In the genomic region with DNA sequence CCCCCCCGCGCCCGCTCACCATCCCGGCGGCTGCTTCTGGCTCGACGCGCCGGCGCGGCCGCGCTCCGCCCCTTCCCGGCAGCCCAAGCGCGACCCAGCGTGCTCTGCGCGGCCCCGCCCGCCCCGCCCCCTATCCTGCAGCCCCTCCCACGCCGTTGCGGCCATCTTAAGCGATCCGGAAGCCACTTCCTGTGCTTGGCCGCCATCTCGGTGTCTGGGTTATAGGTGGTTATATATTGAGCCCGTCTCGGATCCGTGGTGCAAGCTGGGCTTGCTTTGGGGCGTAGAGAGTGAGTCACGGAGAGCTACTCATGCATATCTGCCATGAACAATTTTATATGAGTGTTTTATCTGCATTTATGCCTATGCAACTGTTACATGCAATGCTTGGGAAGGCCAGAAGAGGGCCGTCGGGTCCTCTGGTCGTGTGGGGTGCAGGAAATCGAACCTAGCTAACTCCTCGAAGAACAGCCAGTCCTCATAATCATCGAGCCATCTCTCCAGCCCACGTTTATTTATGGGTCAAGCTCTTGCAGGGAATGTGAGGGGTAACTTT, we compare ENCODE assay signal across 8 mouse cellular contexts. TPM values are rescaled to one million over a fixed set of nuclear protein-coding genes. Genes with fewer than 3 reads are reported as not detected.
DNase-seq lines count a peak whose midpoint lies in the region; ATAC-seq and TF ChIP-seq lines count a peak whose summit lies in the region.

Elob (minus strand) TSS at position 73 of the 556 bp plus-strand sequence.

- TF ChIP-seq CTCF in gastrocnemius, adult 2 months (IDR thresholded peaks at IDR 0.05) = peak; percentile 82
- TF ChIP-seq CTCF in hindbrain, postnatal 0 days (IDR thresholded peaks at IDR 0.05; ENCODE audit: low read depth) = peak; percentile 76
- peak; percentile 82 for TF ChIP-seq CTCF in left cerebral cortex, adult 2 months (IDR thresholded peaks at IDR 0.05)

- peak; percentile 91 for DNase-seq in ZHBTc4 (ENCODE audit: low read depth, low spot score)
- peak; percentile 91 for DNase-seq in gastrocnemius, adult 2 months
- DNase-seq in hindbrain, postnatal 0 days (ENCODE audit: low spot score) = peak; percentile 96
- DNase-seq in left cerebral cortex, adult 2 months (ENCODE audit: extremely low spot score in 1 of 2, low spot score in 2 of 2) = peak; percentile 83 to 84
- peak; percentile 83 to 91 for DNase-seq in right cerebral cortex, adult 2 months (ENCODE audit: low spot score in 2 of 2)
- peak; percentile 68 to 82 for DNase-seq in urinary bladder, postnatal 36 days (ENCODE audit: low spot score in 2 of 2)

- ATAC-seq in common myeloid progenitor, adult 5-6 weeks (replicated peaks; ENCODE audit: low read depth, poor library complexity, severe bottlenecking) = peak; percentile 85
- peak; percentile 96 for ATAC-seq in hindbrain, postnatal 0 days
- peak; percentile 93 for ATAC-seq in megakaryocyte, adult 5-6 weeks (ENCODE audit: poor library complexity, severe bottlenecking)

- H3K4me1 ChIP-seq in hindbrain, postnatal 0 days (ENCODE audit: insufficient read depth, low read length) = peaks cover 7% of the 10 kb centered on the region

- peak within 1 kb of the TSS; percentile 97 for H3K27ac ChIP-seq in gastrocnemius, adult 2 months
- peak within 1 kb of the TSS; percentile 86 for H3K27ac ChIP-seq in hindbrain, postnatal 0 days
- peak within 1 kb of the TSS; percentile 96 for H3K27ac ChIP-seq in left cerebral cortex, adult 2 months

- no peaks in the 10 kb centered on the region for H3K9me3 ChIP-seq in hindbrain, postnatal 0 days (ENCODE audit: low read length)

- peak within 1 kb of the TSS; percentile 90 for H3K4me3 ChIP-seq in gastrocnemius, adult 2 months
- peak within 1 kb of the TSS; percentile 82 for H3K4me3 ChIP-seq in hindbrain, postnatal 0 days (ENCODE audit: low read length)
- peak within 1 kb of the TSS; percentile 90 for H3K4me3 ChIP-seq in left cerebral cortex, adult 2 months

- peaks cover 25% of the 10 kb centered on the region; the same call in 1 of the 2 replicates for H3K36me3 ChIP-seq in hindbrain, postnatal 0 days (ENCODE audit: insufficient read depth, low read length)

- H3K9ac ChIP-seq in hindbrain, postnatal 0 days (replicated peaks; ENCODE audit: low read length) = peak within 1 kb of the TSS; percentile 84

- H3K4me2 ChIP-seq in hindbrain, postnatal 0 days (ENCODE audit: low read depth, low read length) = peak within 1 kb of the TSS; percentile 83

- intact Hi-C loops in gastrocnemius, adult 2 months (cut with DNase I) = loop anchor here (2.0 kb wide), 1 partner anchor 26 kb away; no protein-coding TSS in a partner anchor
- intact Hi-C loops in left cerebral cortex, adult 2 months (cut with DNase I) = loop anchor here (2.0 kb wide), 1 partner anchor 58 kb away; the partner anchor contains the start of gene Flywch1

- no peaks in the 10 kb centered on the region for H3K27me3 ChIP-seq in hindbrain, postnatal 0 days (ENCODE audit: insufficient read depth, low read length)

- WGBS in hindbrain, postnatal 0 days = 2% methylated on average over 23 of the region's 42 CpGs

RNA-seq across cellular contexts. Expression of gene Elob, which starts in this region (rescaled TPM):
- 96.2 and 130 TPM in 2 replicates for total RNA-seq in common myeloid progenitor, adult 5-6 weeks (2017)
- total RNA-seq in gastrocnemius, adult 2 months (2021) = 100 to 1,000 TPM; 296 to 351 TPM
- total RNA-seq in hindbrain, postnatal 0 days (2014; rRNA removed) = 755 and 1,410 TPM in 2 replicates
- 1,482 and 1,504 TPM in 2 replicates for polyA plus RNA-seq in hindbrain, postnatal 0 days (2015; fragmentation: Nextera tagmentation; extraction: Ambion mirVana)
- total RNA-seq in left cerebral cortex, adult 2 months (2021) = 100 to 1,000 TPM; 337 to 365 TPM
- 283 and 294 TPM in 2 replicates for total RNA-seq in megakaryocyte, adult 5-6 weeks (2015)
- 113 and 140 TPM in 2 replicates for total RNA-seq in megakaryocyte, adult 5-6 weeks (2017)

Comparison
In these comparisons a context has a peak if more than half of its experiments do, and no peak if none do; other contexts are left out.
1. Peak in every context shown above with its lines: DNase-seq, ATAC-seq, H3K4me3 ChIP-seq and H3K27ac ChIP-seq.